Mouse (Mus musculus) MN1 (cell line): ENCODE results near the gene Gabarapl2.
"Not testable (repeated sequence)": the region's sequence is repeated elsewhere in the genome, so short reads cannot be mapped to it uniquely, and the experiment has no call there.

Experiments used
- DNase-seq: peaks from one replicate; pipeline ENCODE4 v3.0.0-alpha.2; 2016; ENCODE audit warnings: low spot score

Gabarapl2 gene

DNA sequence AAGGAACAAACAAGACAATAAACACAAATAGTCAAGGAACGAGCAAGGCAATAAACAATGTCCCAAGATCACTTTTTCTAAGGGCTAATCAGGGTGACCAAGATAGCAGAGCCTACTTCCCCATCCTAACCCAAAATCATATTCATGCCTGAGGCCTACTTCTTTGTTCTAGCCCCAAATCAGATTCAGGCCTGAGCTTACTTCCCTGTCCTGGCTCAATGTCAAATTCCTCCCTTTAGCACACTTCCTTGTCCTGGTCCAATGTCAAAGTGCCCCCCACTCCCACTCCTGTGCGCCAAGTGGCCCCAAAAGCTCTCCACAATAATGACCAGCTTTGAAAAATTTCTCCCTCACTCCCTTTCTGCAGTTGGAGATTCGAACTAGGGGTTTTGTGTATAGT, 3.3 kb upstream of the Gabarapl2 start:
- DNase-seq = no peak

DNA sequence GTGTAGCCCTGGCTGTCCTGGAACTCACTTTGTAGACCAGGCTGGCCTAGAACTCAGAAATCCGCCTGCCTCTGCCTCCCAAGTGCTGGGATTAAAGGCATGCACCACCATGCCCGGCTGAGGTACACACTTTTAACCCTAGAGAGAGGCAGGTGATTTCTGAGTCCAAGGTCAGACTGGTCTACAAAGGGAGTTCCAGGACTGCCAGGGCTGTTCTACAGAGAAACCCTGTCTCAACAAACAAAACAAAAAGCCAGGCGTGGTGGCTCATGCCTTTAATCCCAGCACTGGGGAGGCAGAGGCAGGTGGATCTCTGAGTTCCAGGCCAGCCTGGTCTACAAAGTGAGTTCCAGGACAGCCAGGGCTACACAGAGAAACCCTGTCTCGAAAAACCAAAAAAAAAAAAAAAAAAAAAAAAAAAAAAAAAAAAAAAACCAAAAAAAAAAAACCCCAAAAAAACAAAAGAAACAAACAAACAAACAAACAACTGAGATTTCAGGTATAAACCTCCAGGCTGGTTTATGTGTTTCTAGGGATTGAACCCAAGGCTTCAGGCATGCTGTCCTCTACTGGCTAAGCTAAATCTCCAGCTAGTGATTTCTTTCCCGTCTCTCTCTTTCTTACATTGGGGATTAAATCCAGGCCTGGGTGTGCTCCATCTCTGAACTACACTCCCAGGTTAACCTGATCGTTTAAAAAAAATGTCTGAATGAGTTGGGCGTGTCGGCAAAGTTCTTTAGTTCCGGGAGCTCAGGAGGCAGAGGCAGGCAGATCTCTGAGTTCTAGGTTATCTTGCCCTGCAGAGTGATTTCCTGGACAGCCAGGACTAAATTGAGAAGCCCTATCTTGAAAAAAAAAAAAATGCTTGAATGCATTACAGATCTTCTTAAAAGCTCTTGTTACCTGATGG, 2.2 kb upstream of the Gabarapl2 start:
- DNase-seq = not testable (repeated sequence)

DNA sequence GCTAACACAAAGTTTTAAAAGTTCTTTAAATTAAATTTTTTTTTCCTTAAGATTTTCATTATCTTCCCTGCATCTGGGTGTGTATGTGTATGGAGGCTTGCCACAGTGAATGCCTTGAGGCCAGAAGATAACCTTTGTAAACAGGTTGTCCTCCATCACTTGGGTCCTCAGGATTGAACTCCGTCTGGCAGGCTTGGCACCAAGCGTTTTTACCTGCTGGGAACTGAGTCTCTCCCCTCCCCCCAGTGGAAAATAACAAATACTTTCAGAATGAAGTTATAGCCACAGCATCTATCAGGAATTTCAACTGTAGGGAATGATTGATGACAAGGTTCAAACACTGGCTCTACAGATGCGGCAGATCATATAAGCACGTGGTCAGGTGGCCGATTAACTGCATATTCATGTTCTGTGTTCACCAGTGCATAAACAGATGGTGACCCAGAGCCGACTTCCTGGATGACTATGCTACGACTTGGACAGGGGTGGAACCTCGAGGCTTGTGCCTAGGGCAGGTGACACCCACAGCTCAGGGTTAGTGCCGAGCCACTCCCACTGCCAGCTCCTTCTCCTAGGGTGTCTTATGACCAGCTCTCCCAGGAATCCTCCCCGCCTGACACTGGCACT, 874 bp upstream of the Gabarapl2 start:
- DNase-seq = peak; percentile 86

DNA sequence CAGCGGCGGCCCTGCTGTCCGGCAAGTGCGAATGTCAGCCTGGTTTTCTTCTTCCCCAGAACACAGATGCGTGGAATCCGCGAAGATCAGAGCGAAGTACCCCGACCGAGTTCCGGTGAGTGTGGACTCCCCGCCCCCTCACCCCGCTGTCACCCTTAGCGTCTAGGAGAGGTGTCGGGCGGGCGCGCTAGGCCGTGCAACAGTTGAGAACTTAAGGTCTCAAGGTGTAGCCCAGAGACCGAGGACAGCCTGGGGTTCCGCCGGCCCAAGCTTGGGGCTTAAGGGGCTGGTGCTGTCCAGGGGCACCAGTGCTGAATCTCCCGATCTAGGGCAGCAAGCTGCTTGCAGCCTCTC, 575 bp downstream of the Gabarapl2 start:
- DNase-seq = peak; percentile 55

DNA sequence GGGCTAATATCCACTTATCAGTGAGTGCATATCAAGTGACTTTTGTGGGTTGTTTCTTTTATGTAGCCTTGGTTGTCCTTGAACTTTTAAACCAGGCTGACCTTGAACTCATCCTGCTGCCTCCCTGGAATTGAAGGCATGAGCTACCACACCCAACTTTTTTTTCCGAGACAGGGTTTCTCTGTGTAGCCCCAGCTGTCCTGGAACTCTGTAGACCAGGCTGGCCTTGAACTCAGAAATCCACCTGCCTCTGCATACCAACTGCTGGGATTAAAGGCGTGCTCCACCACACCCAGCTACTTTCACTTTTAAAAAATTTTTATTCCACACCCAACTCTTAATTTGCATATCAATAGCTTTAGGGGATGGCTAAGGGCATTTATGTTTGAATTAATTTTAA, 3.0 kb downstream of the Gabarapl2 start:
- DNase-seq = no peak

DNA sequence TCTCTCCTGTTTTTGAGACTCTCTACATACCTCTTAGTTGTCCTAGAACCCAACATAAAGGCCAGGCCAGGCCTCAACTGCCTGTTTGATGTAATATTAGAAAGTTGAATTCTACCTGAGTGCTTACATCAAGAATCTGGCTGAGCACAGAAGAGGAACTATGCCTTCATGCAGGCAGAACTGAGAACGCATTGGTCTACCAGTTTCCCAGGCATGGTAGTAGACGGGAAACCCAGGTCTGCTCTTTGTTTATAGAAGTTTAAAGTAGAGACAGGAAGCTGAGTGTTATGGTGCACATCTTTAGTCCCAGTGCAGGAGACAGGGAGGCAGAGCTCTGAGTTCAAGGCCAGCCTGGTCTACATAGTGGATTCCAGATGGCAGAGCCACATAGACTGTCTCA, 6.6 kb downstream of the Gabarapl2 start:
- no peak for DNase-seq

DNA sequence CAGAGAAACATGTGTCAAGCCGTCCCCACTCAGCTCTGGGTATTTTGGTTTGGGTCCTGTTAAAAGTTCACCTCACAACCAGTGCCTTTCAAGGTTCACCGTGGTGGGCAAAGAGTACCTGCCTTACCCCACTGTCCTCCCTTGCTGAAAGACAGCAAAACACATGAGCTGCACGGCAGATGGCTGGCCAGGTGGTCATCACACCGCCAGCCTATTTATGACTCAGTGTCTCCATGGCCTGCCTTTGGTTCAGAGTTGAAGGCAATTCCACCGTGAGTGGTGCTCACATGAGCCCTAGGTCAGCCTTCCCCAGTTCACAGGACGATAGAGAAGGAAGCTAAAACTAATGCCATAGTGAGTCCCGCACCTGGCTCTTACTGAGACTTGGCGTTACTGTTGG, 7.5 kb downstream of the Gabarapl2 start:
- no peak for DNase-seq

DNA sequence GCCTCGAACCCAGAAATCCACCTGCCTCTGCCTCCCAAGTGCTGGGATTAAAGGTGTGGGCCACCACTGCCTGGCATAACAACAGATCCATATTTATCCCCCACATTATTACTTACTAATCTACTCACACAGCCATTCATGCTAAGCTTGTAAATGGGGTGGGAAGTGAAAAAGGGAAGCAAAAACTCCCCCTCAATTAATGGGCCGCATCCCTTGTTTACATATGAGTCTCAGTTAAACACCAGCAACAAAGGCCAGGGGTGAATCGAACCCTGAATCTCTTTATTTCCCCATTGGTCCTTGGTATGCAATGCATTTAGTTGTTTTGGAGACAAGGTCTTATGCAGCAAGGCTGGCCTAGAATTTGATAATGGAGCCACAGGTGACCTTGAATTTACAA, 10.3 kb downstream of the Gabarapl2 start:
- DNase-seq = no peak

DNA sequence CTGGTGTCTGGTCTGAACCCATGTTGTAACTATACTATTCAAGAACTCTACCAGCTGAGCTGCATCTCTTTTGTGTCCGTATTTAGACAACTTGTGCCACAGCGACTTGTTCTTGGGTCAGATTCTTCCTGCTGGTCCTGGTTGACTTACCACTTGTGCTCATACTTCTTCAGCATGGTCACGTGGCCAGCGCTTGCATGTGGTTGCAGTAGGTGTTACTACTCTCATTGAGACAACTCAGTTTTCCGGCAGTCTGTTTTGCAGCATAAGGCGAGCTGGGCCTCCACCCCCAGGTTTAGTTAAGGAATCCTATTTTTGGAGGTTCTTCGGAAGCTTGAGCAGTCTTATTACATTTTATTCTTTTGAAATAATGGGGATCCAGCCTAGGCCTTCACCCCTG, 10.8 kb downstream of the Gabarapl2 start:
- no peak for DNase-seq

DNA sequence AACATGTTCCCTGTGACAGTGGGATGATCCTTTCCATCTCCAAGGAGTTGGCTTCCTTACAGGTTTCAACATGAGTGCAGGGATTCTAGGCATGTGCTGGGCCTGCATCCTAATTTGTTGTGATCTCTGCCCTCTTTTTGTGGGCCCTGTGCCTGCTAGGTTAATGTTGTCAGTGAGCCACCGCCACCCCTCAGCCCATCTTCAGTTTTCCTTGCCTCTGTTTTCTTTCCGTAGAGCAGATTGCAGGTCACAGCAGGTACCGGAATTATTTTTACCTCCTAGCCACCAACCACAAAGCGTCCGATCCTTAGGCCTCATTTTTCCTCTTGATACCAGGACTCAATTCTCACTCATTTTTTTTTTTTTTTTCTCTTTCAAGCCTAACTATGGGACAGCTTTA, 11.4 kb downstream of the Gabarapl2 start:
- no peak for DNase-seq

DNA sequence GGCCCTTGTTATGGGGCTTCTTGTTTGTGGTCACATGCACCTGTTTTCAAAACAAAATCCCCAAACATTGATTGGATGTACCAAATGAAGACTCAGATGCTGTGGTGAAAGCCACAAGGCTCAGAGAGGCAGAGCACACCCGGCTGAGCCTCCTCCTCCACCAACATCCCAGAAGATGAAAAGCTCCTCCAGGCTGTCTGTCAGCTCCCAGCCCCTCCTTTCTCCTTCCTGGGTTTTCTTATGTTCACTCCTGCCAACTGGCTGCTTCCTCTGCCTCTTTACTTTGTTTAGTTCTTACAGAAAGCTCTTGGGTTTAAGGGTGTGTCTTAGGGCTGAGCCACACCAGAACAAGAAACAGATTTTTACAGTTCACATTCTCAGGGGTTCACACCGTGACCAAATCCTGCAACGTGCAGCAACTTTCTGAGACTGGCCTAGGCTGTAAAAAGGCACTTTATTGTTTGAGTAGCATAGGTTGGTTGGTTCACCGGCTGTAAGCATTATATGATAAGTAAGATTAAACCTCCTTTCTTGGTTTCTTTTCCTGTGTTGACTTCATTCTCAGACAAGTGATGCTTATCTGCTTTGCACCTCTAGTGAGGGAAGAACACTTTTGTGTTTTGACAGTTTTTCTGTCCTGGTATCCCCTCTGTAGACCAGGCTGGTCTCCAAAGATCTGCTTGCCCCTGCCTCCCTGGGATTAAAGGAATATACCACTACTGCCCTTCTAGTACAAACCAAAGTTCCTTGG, 14.5 kb downstream of the Gabarapl2 start:
- DNase-seq = no peak

DNA sequence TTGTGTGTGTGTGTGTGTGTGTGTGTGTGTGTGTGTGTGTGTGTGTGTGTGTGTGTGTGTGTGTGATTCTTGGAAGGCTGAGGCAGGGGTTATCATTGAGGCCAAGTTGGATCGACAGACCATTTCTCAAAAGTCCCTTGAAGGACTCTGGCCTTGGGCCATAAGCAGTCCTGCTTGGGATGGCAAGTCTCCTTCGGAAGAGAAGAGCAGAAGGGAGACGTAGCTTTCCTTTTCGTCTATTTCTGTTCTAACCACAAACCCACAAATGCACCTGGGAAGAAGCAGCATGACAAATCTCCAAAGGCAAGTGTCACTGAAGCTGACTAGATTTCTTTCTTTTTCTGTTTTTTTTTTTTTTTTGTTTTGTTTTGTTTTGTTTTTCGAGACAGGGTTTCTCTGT, 15.4 kb downstream of the Gabarapl2 start:
- DNase-seq = no peak

DNA sequence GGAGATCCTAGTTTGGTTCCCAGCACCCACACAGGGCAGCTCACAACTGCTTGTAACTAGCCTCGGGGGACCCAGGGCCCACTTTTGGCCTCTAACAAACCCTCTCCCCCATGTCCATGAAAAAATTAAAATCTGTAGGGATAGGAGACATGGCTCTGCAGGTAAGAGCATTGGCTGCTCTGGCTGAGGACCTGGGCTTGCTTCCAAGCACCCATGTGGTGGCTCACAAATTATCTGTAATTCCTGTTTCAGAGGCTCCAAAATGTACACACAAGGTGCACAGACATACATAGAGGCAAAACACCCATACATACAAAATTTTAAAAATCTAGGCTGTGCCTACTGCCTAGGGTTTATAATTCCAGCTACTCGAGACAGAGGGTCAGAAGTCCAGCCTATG, 16.7 kb downstream of the Gabarapl2 start:
- no peak for DNase-seq

DNA sequence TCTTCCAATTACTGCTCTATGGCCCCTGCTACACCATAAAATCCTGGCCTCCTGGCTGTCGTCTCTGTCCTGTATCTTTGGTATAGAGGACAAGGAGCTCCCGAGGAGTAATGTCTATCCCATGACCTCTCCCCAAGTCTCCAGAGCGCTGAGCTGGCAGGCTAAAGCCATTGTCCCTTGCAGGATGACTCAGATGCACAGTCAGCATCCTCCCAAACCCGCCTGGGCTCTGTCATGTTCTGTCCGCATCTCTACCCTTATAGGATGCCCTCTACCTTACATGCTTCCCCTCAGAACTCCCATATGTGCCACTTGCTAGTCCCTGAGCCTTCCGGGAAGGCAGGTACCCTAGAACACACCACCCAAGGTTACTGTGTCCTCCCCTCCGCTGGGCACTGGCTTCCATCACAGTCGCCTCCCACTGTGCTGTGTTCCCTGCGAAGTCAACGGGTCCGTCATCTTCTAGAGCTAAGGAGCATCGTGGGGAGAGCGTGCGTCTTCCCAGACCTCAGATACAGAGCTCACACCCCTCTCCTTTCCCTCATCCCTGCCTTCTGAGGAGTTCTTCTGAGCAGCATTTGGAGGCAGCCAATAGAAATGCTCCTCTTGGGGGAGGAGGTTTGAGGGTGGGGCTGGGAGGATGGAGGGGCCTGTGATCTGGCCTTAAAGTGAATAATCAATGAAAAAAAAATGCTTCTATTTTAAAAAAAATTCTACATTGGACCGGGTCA, 20.3 kb downstream of the Gabarapl2 start:
- peak; percentile 44 for DNase-seq

DNA sequence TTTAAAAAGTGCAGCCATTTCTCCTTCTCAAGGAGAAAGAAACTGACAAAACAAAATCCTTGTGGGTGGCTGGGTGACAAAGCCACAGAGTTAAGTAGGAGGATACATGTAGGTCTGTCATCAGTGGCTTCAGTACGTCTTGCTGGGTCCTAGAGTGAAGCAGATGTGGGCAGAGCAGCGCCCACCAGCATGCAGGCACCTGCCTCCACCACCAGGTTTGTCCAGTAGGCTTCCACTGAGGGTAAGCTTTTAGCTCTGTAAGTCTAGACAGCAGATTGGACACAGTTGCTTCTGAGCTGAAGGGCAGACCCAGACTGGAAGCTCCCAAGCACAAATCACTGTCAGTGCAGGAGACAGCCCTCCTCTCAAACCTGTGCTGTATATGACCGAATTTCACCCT, 20.8 kb downstream of the Gabarapl2 start:
- no peak for DNase-seq

DNA sequence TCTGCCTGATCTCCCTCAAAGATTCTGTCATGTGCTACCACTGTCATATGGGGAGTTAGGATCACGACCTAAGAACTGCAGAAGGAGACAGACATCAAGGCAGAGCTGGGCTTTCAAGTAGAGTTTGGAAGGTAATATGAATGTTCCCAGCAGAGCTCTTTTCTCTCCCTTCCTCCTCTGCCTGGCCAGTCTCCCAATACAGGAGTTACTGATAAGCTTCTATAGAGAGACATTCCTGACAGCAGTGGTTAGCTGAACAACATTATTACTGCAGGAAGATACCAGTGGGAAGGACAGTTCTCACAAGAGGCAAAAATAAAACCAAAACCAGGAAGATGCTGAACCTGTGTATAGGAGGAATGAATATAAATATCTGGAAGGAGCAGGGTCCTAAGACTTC, 22.1 kb downstream of the Gabarapl2 start:
- DNase-seq = no peak

DNA sequence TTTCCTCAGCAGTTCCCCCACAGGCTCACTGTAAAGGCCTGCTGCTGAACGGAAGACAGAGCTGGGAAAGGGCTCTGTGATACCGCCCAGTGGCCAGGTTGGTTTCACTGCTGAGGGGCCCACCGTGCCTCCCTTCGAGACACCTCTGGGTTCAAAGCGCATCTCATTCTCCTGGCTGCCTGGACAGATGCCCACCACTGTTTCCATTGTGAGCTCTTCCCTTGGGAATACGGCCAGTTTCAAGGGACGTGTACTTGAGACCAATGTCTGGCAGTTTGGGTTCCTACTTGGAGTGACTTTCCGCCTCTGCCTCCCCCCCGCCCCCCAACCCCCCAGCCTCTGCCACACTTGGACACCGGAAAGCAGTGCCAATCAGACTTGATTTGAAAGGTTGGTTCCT, 22.6 kb downstream of the Gabarapl2 start:
- DNase-seq = no peak

DNA sequence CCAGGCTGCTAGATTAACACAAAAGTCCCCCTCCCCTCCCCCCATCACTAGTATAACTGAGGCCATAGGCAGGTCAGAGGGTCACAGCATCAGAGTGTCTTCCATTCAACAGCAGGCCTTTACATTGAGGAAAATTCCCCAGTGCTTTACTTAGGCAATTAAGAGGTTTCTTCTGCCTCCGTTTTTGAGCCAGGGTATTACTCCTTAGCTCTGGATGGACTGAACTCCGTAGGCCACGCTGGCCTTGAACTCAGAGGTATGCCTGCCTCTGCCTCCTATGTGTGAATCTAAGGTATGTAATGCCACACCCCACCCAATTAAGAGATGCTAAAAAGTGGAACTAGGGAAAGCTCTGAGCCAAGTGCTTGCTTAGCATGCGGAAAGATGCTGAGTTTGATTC, 23.0 kb downstream of the Gabarapl2 start:
- no peak for DNase-seq

DNA sequence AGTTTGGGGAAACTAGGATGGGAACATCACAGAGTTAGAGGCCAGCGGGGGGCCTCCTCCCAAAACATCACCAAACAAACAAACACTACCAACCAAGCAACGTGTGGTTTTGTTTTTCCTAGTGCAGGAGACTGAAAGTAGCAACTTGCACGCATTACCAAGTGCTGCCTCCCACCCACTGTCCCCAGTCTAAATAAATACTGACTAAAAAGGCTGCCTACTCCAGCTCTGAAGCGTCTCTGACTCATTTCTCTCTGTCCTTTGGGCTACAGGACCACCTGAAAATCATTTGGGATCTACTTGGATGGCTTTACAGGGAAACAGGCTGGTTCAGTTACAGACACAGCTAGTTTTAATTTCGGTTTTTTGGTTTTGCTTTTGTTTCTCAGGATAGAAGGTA, 23.8 kb downstream of the Gabarapl2 start:
- DNase-seq = no peak

DNA sequence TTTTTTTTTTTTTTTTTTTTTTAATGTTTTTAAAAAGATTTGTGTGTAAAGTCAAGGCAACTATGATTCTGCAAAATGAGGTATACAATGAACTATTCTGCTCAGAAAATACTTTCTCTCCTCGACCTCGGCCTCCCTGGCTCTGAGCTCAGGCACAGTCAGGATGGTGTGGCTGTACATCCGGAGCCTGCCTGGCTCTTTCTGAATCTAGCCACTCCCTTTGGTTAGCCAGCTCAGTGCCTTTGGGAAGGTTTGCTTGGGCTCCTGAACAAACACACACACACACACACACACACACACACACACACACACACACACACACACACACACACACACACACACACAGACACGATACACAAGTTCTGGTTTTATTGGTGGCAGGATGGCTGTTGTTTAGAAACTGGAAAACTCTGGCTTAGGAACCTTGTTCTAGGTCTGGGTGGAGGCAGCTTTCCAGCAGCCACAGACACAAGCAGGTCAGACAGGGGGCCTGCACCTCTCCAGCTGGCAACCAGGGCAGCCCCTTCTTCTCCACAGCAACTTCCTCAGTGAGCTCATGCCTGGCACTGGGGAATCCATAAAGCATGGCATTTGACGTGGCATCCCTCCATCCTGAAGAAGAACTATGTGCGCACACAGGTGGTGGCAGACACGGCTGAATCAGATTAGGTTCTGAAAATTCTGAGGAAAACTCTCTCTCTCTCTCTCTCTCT, 24.5 kb downstream of the Gabarapl2 start:
- no peak for DNase-seq

DNA sequence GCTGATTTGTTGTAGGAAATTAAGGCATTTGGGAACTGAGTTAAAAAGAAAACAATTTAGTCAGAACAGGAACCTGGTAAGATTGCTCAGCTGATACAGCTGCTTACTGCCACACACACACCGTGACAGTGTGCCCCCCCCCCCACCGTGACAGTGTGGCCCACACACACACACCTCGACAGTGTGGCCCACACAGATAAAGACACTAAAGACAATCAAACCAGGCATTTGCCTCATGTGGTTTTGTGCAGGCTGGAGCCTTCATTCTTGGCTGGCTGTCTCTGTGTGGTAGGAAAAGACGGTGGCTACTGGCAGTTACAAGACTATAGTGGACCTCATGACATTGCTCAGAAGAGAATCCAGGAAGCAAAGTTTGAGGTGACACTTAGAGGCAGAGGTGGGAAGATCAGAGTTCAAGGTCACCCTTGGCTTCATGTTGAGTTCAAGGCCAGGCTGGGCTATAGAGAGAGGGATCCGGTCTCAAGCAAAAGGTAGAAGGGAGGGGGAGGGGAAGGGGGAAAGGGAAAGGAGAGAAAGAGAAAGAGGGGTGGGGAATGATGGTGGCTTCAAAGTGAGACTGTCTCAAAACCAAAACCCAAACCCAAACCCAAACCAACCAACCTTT, 26.9 kb downstream of the Gabarapl2 start:
- DNase-seq = no peak
